Mouse (Mus musculus): ENCODE measurements around the gene Fryl. TPM values are rescaled to one million over a fixed set of nuclear protein-coding genes. Genes with fewer than 3 reads are reported as not detected.

Gene Fryl
- 10 to 100 TPM; 12.4 to 19.4 TPM for total RNA-seq (2021)
- long read RNA-seq, experiment 1, partial matches to known transcripts = 0 of 21 reads
- long read RNA-seq, experiment 1, other reads (novel, unspliced or antisense) = 21 of 21 reads
- long read RNA-seq, experiment 2, partial matches to known transcripts = 0 of 5 reads
- long read RNA-seq, experiment 2, other reads (novel, unspliced or antisense) = 5 of 5 reads

DNA sequence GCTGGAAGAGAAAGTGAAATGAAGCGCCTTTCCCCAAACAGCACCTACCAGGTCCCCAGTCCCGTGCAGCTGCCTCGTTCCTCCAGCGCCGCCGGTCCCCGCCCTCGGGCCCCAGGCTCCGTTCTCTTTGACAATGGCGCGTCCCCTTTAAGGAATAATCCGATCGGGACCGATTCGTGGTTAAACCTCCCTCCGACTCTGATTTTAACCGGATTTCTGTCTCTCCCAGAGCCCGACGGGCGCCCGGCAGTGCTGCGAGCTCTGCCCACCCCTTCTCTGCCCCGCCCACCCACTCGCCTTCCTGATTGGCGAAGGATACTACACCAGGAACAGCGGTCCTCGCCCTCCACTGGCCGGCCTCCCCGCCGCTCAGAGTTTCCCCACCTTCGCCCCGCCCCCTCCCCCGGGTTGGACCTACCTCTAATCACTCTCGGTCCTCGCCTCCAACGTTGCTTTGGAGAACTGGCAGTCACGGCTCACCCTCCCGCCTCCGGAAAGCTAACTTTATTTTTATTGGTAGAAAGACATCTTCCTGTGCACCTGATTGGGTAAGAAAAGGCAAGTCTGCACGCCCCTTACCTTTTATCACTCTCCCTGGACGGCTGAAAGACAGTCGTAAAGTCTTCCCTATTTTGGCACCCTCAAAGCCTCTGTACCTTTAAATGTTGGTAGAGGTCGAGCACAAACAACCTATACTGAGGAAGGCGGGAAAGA lies at the start of gene Fryl:
Gene Fryl, minus strand, starts transcription at position 268 of the 714 bp plus-strand sequence.
- peak; percentile 82 to 97 for DNase-seq
- intact Hi-C loops (cut with DNase I) = loop anchor here (5.0 kb wide), 2 partner anchors 36 to 124 kb away; partner anchors contain the start of gene Ociad1

DNA sequence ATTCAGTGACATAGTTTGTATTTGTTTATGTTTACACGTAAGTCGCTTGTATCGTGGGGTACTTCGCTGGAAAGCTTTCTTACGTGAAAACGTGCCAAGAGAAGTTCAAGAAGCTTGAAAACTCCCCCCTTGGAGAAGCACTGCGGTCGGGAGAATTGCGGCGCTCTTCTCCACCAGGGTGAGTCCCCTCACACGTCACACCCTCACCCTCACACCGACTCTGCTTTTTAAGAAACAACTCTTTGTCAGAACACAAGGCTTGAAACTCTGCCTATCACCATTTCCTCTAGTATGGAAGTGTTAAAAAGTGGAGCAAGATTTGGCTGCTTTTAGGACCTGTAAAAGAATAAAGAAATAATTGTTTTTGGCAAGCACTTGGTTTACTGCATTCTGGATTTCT lies 48.1 kb upstream of the Fryl start:
- no peak for DNase-seq
- intact Hi-C loops (cut with DNase I) = no loop called here

DNA sequence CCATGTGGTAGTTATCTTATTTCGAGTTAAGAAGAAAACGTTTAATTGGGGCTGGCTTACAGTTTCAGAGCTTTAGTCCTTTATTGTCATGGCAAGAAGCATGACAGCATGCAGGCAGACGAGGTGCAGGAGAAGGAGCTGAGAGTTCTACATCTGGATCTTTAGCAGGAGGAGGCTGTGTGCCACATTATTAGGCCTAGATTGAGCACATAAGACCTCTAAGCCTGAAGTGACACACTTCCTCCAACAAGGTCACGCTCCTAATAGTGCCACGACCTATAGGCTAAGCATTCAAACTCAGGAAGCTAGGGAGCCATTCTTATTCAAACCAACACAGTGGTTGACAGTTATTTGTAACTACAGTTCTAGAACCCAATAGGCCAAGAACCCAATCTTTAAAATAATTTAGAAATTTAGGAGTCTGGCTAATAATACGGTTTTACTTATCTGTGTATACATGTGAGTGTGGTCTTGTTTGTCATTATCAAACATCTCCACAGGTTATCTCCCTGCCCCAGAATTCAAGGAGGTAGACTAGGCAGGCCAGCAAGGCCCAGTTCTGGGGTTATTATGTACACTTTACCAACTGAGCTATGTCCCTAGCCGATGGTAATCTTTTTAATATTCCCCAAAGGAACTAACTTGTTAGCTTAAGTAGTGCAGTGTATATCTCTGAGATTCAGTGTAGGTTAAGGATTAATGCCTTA lies 45.3 kb upstream of the Fryl start:
- intact Hi-C loops (cut with DNase I) = no loop called here
- DNase-seq = no peak

DNA sequence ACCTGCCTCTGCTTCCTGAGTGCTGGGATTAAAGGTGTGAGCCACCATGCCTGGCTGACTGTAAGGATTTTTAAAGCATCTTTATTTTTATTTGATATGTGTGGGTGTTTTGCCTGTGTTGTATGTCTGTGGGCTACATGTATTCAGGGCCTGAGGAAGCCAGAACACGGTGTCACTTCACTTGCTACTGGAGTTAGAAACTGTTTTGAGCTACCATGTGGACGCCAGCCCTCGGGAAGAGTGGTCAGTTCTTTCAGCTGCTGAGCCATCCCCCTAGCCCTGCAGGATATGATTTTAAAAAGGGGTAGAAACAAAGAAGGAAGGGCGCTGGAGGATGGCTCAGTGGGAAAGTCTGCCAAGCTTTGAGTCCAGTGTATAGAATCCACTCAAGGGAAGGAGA lies 39.5 kb upstream of the Fryl start:
- no peak for DNase-seq
- intact Hi-C loops (cut with DNase I) = no loop called here

DNA sequence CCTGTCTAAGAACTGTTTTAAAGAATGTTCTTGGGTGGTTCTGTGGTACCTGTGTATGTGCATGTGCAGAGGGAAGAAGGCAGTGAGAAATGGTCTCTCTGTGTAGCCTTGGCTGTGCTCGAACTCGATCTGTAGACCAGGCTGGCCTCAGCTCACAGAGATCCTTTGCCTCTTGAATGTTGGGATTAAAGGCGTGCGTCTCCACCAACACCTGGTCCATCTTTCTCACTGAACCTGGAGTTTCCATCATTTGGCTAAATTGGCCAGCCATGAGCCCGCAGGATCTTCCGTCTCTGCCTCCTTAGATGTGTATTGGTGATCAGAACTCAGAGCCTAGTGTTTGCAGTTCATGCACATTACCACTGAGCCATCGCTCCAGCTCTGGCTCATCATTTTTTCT lies 38.6 kb upstream of the Fryl start:
- intact Hi-C loops (cut with DNase I) = no loop called here
- DNase-seq = no peak

DNA sequence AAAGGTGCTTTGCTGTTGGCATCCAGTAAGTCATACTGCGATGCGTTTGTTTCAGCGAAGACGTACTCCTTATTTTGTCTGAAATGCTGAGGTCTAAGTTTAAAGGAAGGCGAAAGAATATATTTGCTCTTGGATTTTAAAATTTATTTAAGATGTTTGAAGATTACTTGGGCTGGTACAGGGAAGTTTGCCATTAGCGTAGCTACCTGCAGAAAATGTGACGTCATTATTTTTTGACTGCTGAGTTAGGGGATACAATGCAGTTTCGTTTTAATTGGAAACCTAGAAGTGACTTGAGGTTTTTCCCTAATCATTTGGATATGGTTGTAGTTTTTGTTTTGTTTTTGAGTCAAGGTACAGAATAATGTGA lies 37.0 kb upstream of the Fryl start:
- intact Hi-C loops (cut with DNase I) = loop anchor here (5.0 kb wide), 2 partner anchors 36 to 89 kb away; partner anchors contain the start of gene Fryl
- no peak for DNase-seq

DNA sequence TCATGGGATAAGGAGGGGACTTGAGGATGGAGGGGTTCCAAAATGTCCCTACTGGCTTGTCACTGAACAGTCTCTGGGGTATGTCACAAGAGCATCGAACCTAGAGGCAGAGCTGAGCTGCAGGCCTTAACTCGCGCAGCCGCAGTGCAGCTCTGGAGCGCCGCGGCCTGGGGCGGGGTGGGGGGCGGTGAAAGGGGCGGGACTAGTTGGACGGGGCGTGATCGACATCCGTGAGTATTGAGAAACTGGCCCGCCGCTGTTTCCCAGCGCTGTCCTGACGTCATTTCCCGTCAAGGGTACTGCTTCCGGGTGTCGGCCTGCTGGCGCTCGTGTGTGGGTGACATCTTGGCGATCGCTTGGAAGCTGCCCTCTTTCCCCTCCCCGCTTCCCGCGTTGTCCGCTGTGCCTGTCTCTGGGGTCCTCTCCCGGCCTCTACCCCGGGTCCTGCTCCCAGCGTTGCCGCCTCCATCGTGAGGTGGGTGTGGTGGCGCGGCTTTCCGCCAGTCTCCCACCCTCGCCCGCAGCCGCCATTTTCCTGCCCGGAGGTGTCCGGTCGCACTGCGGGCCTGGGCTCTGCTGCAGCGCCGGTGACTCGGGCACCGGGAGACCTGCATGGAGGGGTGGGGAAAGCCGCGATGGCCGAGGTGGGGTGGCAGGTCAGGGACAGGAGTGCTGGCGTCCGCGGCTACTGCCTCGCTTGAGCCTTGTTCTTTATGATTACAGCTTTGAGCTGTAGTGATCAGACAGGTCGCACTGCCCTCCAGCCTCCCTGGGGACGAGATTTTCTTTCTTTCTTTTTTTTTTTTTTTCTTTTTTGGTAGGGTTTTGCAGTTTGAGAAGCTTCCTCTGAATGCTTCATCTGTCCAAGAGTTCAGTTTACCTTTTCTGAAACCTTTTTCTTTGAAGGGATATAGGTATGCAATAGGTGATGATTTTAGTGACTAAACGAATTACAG lies 36.4 kb upstream of the Fryl start, which contains the start of gene Ociad1:
Gene Ociad1, plus strand, starts transcription at position 283 of the 956 bp plus-strand sequence.
- intact Hi-C loops (cut with DNase I) = loop anchor here (5.0 kb wide), 2 partner anchors 35 to 90 kb away; partner anchors contain the start of gene Fryl
- peak; percentile 91 to 92 for DNase-seq

DNA sequence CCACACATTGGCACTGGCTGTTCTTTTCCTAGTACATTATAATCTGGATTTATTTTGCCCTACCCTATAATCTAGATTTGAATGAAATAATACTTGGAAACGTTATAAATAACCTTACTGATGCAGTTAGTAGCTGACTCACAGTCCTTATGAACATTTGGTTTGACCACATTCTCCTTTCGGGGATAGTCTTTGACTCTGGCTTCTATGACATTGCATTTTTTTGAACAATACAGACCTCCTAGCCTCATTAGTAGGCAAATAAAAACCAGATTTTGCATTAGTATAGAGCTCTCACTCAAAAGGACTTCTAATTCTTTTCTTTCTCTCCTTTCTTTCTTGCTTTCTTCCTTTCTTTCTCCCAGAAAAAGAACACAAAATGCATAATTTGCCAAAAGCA lies 33.5 kb upstream of the Fryl start:
- intact Hi-C loops (cut with DNase I) = loop anchor here (5.0 kb wide), 2 partner anchors 33 to 92 kb away; partner anchors contain the start of gene Fryl
- DNase-seq = no peak

DNA sequence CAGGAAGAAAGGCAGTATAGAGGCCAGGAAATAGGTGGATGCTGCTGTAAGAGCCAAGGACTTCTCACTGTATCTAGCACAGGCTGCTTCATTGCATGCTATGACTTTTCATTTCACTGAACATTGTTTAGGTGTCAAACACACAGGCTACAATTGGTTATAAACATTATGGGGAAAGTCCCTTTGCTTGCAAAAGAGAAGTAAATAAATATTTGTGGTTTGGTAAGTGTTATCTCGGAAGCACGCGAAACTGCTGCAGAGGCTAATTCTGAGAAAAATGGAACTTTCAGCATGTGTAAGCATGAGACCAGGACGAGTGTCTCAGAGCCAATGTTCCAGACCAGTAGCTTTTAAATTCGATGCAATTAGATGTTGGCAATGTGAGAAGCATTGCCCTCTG lies 30.2 kb upstream of the Fryl start:
- intact Hi-C loops (cut with DNase I) = no loop called here
- DNase-seq = no peak

DNA sequence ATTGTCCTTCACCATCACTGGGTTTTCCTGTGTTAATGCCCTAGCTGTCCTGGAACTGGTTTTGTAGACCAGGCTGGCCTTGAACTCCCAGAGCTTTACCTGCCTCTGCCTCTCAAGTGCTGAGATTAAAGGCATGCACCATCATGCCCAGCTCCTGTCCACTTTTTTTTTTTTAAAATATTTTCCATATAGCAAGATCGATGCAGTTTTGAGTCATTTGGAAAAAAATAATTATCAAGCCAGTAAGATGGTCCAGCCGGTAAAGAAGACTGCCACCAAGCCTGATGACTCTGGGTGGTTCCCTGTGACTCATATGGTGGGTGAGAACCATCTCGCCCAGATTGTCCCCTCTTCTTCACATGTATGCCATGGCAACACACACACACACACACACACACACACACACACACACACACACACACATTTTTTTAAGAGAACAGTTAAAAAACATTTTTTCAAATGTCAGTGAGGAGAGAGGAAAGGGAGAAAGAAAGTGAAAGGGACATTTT lies 29.1 kb upstream of the Fryl start:
- intact Hi-C loops (cut with DNase I) = no loop called here
- DNase-seq = no peak

DNA sequence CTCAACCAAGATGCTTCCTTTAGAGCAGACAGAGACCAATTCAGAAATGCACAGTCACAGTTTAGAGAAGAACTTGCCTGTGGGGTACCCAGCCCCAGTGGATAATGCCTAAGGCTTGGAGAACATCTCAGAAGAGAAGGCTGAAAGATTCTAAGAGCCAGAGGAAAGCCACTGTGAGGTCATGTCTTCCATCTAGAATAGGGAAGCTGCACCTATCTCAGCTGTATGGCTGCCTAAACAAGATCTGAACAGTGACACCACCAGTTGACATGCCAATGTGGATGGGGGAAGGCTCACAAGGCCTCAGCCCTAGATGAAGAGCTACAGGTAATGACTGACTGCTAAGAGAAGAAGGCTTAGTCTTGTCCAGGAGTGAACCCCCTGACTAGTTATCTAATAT lies 27.6 kb upstream of the Fryl start:
- no peak for DNase-seq
- intact Hi-C loops (cut with DNase I) = no loop called here

DNA sequence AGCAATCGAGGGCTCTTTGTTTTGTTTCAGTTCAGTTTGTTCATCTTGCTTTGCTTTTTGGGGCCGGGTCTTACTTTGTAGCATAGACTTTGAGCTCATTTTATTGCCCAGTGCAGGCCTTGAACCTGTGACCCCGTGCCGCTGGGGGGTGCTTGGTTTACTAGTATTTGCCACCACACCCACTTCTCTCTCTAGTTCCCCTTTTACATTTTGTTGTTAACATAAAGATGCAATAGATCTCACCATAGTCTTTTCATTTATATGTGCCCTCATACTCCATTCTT lies 24.1 kb upstream of the Fryl start:
- intact Hi-C loops (cut with DNase I) = no loop called here
- no peak for DNase-seq

DNA sequence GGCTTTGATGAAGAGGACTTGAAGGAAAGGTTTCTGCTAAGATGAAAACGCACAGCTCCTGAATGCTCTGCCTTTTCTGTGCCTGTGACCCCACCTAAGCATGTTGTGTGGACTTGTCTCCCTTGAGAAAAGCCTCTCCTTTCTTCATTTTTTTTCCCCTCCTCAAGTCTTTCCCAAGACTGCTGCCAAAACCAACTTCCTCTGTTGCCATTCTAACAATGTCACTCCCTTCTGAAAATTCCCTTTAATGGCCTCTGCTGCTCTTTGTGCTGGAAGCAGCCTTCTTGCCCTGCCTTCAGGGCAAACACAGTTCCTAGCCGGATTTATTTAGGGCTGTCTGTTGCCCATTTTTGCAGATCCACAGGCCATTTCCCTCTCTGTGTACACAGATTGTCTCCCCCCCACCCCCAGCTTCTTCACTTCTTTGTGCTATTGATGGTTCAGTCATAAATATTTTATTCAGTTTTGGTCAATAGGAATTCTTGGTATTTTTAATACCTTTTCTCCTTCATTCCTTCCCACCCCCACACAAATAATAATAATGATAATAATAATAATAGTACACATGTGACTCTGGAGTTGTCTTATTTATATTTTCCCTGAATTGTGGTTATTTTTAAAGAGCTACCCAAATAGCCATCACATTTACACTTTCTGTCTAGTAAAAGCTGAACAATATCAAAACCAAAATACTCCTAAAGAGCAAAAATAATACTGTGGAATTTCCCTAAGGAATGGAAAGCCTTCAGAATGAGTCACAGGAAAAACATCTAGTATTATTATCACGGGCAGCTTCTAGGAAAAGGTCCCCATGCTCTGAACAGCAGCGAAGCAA lies 23.5 kb upstream of the Fryl start:
- no peak for DNase-seq
- intact Hi-C loops (cut with DNase I) = no loop called here

DNA sequence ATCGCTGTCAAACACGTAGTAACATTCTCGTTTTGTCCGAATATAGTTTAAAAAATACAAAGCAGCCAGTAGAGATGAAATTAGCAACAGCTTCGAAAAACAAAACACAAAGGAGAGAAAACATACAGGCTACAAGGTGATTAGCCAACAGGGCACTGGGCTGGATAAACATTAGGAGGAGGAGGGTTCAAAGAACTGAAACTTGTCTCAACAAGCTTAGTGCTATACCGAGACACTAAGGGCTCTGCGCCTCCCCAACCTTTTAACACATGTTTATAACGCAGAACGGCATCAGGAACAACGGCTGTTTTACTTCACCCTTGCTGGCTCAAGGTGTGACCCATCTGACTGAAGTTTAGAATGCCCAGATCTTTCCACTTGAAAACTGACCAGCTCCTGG lies 22.8 kb upstream of the Fryl start:
- DNase-seq = no peak
- intact Hi-C loops (cut with DNase I) = no loop called here

DNA sequence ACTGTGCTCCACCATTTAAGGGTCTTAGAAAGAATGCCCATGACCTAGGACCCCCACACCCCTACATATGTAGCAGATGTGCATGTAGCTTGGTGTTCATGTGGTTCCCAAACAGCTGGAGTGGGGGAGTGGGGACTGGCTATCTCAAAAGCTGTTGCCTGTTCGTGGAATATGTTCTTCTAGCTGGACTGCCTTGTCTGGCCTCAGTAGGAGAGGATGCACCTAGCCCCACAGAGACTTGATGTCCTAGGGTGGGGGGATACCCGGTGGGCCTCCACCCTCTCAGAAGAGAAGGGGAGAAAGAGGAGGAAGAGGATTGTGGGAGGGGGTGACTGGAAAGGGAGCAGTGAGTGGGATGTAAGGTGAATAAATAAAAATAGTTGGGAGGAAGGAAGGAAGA lies 18.5 kb upstream of the Fryl start:
- intact Hi-C loops (cut with DNase I) = loop anchor here (5.0 kb wide), 1 partner anchor 107 kb away; no protein-coding TSS in a partner anchor
- no peak for DNase-seq

DNA sequence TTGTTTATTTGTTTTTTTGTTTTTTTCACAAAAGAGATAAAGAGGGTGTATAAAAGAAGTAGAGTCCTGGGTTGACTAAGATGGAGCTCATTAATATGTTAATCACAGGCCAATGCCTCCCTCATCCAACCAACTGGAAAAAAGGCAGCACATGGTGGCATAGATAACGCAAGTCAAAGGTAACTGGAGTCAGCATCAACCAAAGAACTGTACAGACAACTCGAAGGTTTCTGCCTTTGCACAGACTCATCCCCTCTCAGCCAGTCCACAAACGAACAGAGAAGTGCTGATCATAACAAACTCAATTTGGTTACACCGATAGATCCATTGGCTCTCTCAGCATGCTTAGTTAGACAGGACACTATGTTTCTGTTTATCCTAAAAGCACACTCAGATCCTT lies 16.8 kb upstream of the Fryl start:
- DNase-seq = no peak
- intact Hi-C loops (cut with DNase I) = loop anchor here (2.0 to 5.0 kb wide), 2 partner anchors 109 to 140 kb away; no protein-coding TSS in a partner anchor

DNA sequence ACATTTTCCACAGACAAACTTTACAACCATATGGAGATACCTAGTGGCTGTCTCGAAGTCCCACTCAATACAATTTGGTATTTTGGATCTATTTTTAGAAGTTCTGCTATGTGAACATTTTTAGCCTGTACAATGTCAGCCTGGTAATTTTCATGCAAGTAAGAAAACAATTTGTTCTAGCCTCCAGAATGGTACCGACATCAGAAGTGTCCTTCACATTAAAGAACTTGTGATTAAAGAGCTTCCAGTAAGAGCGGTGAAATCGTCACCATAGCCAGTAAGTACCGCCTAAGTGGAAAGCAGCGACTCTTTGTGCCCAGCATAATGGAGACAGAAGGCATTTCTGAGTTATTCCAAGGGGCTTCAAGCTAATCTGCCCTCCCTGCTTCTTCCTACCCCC lies 14.2 kb upstream of the Fryl start:
- intact Hi-C loops (cut with DNase I) = loop anchor here (5.0 kb wide), 1 partner anchor 112 kb away; no protein-coding TSS in a partner anchor
- DNase-seq = no peak

DNA sequence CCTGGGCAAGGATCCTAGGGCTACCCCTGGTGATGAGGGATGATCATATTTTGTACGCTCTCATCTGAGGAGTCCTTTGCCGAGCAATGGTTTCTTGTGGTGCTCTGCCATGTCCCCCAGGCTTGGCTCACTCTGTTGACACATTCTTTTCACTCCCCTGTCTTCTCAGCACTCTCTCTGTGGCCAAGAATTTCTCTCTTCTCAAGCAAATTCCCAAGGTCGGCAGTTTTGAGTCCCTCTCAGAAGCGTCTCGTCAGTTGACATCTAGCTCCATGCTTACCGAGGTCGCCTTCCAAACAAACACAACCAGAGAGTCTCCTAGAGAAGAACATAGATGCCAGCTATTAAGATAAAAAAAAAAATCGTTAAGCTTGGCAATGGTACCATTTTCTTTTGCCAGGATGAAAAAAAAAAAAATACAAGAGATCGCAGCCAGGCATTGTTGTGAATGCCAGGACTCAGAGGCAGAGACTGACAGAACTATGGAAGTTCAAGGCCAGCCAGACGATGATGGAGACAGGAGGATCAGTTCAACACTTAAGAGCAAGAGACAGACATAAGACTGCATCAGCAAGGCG lies 12.3 kb upstream of the Fryl start:
- no peak for DNase-seq
- intact Hi-C loops (cut with DNase I) = no loop called here

DNA sequence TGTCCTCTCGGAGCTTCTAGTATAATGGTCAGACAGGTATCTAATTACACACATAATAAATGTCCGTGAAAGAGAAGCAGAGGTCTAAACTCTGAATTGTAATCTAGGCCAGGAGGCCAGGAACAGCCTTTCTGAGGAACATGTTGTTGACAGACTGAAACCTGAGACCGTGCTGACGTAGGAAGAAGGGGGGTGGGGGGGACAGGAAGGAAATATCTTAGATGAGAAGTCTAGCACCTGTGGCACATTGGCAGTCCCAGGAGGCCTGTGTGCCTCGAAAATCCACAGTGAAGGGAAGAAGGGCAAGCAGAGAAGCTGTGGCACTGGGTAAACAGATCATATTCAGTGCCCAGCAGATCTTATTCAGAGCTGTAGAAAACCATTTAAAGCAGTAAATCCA lies 9.0 kb upstream of the Fryl start:
- peak in 1 of 2 experiments; percentile 40 for DNase-seq
- intact Hi-C loops (cut with DNase I) = no loop called here
